Mouse (Mus musculus): Measurements from ENCODE around the gene Ndufa13.

Ndufa13 gene

GRCm38 (mm10) chr8:69911917-69912316 lies 9.6 kb upstream of the Ndufa13 start:
- no peak for DNase-seq (ENCODE audit: low read depth in 2 of 2, low spot score in 2 of 2)

GRCm38 (mm10) chr8:69907106-69907505 lies 4.7 kb upstream of the Ndufa13 start:
- no peak for DNase-seq (ENCODE audit: low read depth in 2 of 2, low spot score in 2 of 2)

DNA sequence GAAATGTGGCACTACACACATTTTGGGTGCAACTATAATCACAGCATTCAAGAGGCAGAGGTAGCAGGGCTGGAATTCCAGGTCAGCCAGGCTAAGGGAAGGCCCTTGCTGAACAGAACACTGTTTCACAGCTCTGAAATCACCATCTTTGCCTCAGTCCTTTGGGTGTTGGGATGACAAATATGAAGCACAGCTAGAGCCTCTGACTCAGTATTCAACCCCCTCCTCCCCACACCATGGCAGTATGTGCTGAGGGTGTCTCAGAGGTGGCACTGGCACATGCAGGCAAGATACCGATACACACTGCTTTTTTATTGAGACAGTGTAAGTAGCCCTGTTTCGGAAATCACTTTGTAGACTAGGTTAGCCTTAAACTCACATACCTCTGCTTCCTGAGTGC lies 3.9 kb upstream of the Ndufa13 start:
- DNase-seq (ENCODE audit: low read depth in 2 of 2, low spot score in 2 of 2), result no peak

DNA sequence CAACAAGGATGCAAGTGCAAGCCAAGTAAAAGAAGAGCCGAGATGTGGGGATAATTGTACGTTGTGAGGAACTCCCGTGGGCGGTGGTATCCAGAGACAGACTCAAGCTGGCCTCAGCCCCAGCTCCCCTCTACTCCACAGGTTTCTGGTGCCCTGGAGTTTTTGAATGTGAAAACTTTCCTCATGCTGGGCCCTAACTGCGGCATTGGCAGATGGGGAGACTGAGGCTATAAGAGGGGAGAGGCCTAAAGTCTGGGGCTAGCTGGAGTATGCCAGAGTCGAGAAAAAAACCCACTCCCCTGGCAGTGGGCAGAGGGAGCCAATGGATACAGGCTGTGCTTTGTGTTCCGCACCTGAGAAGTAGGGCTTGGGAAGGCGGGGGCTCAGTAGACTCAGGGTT lies 1.7 kb upstream of the Ndufa13 start:
- no peak for DNase-seq (ENCODE audit: low read depth in 2 of 2, low spot score in 2 of 2)

DNA sequence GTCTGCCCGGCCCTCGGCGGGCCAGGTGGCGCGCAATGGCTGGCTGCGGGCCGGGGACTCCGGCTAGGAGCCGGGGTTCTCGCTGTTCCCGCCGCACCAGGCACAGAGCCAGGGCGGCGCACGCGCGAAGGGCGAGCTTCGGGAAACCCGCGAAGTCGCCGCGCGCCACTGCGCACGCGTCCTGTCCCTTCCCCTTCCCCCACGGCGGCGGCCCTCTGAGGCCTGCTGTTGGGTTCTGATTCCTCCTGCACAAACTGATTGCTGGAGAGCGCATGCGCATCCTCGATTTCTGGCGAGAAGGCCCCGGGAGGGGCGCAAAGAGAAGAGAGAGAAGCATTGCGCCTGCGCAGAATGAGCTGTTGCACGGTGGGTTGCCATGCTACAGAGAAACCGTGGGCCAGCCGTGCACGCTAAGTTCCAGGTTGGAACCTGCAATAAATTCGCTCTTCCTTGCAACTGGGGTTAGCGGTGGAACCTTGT lies 745 bp upstream of the Ndufa13 start:
- peak; percentile 94 to 95 for DNase-seq (ENCODE audit: low read depth in 2 of 2, low spot score in 2 of 2)

DNA sequence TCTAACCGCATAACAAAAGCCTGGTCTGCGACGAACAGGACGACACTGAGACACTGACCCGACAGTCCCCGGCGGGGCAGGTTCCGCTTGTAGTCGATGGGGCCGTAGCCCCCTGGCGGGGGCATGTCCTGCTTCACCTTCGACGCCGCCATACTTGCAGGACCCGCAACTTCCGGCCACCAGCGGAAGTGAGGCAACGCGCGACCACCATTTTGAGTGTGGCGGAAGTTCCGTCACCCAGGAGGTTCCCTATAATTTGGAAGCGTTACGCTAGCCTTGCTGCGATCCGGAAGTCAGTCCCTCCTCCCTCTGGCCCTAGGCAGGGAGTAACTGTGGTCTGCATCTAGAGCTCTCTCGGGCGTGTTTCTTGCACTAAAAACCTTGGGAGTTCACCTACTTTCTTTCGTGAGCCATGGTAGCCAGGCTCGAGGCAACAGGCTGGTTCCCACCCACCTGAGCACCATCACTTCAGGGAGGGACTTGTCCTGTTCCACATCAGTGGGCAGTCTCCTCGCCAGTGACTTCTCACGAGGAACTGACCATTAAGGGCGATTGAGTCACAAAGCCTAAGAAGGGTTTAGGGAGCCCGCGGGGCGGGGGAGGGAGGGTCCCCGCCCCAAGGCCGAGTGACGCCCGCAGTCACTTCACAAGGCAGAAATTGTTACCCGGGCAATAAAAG lies 735 bp downstream of the Ndufa13 start:
- peak; percentile 95 to 97 for DNase-seq (ENCODE audit: low read depth in 2 of 2, low spot score in 2 of 2)

DNA sequence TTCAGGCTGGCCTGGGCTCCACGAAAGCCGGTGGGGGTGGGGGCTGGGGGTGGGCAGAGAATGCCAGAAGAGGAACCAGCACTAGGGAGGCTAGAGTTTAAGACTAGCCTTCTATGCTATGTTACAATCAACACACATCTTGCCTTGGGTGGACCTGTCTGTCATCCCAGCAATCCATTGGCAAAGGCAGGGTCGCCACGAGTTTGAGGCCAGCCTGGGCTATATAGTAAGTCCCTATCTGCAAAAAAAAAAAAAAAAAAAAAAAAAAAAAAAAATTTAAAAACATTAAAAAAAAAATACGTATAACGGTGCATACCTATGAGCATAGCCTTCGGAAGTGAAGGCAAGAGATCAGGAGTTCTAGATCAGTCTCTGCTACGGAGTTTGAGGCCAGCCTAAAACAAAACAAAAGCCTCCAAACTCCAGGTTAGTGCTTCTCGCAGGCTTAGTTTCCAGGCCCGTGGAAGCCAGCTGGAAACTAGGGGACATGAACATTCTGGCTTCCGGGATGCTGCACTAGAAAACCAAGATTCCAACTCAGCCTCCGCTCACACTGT lies 1.4 kb downstream of the Ndufa13 start:
- DNase-seq (ENCODE audit: low read depth in 2 of 2, low spot score in 2 of 2), result no peak

GRCm38 (mm10) chr8:69899876-69900275 lies 2.5 kb downstream of the Ndufa13 start:
- no peak for DNase-seq (ENCODE audit: low read depth in 2 of 2, low spot score in 2 of 2)

DNA sequence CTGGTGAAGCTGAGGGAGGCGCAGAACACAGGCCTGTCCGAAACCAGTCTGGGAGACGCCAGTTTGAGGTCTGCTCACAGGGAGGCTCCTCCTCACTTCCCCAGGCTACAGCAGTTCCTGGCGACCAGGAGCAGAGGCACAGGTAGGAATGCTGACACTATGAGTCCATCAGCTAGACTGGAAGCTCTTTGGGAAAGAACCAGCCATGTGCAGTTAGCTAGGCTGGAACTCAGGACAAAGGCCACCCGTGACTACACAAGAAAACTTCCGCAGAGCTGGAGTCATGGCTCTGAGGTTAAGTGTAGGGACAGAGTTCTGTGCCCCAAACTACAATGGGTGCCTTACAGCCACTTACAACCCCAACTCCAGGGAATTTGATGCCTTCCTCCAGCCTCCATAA lies 4.5 kb downstream of the Ndufa13 start:
- no peak for DNase-seq (ENCODE audit: low read depth in 2 of 2, low spot score in 2 of 2)

DNA sequence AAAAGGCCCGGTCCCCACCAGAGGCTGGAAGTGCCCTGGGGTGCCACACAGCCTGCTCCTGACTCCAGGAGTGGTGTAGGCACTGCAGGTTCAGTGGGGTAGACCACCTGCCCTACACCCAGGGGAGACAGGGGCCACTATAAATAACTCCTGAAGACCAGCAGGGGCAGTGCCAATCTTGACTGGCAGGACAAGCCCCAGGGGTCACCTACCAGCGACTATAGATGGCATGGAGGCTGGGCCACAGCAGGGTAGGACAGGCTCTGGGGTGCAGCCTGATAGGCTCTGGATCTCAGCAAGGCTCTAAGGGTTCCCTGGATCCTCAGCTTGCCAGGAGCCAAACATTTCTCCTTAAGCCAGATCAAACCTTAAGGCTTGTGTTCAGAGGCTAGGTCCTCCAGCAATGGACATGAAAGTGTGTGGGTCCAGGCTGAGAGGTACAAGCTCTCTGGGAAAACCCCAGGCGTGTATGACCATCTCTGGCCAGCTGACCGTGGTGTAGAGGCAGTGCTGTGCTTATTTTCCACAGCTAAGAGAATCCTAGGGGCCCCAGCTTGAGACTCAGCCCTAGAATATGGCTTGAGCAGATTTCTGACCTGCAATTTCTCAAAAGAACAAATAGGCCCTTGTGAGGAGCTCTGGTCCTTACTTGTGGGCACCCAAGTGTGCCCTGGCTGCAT lies 6.4 kb downstream of the Ndufa13 start:
- DNase-seq (ENCODE audit: low read depth in 2 of 2, low spot score in 2 of 2), result no peak

DNA sequence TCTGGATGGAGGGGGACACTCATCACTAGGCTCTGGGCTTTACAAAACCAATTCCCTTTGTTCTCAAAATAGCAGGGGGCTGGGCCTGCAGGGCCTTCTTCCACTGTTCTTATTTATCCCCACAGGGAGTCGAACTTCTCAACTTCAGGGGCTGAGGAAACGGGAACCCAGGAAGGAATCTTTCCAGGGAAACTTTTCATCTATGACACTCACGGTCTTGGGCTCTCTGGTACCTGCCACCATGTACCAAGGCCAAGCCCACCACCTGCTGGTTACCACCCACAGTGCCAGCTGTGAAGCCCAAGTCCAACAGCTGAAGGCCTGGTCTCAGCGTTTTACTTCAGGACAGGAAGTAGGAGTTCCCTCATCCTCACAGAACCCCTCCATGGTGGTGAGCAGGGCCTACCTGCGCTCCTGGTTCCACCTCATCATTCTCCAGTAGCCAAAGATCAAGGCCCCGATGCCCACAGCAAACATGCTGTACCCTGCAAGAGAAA lies 7.5 kb downstream of the Ndufa13 start:
- no peak for DNase-seq (ENCODE audit: low read depth in 2 of 2, low spot score in 2 of 2)

DNA sequence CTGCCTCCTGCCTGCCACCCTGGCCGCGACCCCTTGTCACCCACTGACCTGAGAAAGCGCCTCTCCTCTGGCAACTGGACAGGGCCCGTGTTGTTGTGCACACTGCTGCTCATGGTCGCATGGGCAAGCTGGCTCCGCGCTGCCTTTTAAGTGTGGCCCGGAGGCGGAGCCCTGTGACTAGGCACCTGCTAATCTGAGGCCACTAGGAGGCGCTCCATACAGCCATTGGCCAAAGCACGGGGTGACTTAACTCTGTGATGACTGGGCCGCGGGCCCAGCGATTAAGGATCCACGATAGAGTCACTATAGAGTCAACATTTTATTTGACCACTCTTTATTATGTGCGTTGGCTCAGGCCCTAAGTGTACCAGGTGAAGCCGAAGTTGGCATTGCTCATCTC lies 8.5 kb downstream of the Ndufa13 start:
- DNase-seq (ENCODE audit: low read depth in 2 of 2, low spot score in 2 of 2), result peak; percentile 53 to 55

GRCm38 (mm10) chr8:69890813-69891241 lies 11.5 kb downstream of the Ndufa13 start:
- DNase-seq (ENCODE audit: low read depth in 2 of 2, low spot score in 2 of 2), result no peak

GRCm38 (mm10) chr8:69888902-69889301 lies 13.5 kb downstream of the Ndufa13 start:
- DNase-seq (ENCODE audit: low read depth in 2 of 2, low spot score in 2 of 2), result no peak

DNA sequence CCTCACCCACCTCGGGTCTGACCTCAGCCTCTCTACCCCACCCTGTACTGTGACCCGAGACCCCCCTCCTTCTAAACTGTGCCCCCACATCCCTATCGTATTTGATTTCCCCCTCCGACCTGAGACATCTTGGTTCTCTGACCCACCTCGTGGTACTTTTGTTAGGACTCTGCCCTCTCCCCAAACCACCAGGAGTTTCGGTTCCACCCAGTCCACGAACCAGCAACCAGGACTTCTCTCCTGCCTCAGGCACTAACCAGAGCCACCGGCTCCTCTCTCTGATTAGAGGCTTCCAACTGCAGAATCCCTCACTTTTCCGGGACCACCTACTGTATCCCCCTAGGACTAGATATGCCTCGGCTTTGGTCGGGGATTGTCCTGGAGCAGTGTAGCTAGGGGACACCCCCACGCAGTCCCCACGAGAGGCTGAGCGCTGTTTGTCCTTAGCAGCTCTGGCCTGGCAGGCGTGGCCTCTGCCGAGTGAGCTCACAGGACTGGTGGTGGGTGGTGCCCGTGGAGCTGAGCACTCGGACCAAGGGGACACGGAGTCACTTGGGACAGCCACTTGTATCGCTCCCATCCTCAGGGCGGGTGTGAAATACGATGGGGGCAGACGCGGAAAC lies 14.0 kb downstream of the Ndufa13 start:
- DNase-seq (ENCODE audit: low read depth in 2 of 2, low spot score in 2 of 2), result no peak

- no peak for DNase-seq (ENCODE audit: low read depth in 2 of 2, low spot score in 2 of 2)
Measured at GRCm38 (mm10) chr8:69887289-69888243, 14.8 kb downstream of the Ndufa13 start, which contains the start of gene Cilp2. Gene Cilp2, minus strand, starts transcription at chr8:69887687.

- no peak for DNase-seq (ENCODE audit: low read depth in 2 of 2, low spot score in 2 of 2)
Measured at GRCm38 (mm10) chr8:69884141-69884540, 18.2 kb downstream of the Ndufa13 start.

DNA sequence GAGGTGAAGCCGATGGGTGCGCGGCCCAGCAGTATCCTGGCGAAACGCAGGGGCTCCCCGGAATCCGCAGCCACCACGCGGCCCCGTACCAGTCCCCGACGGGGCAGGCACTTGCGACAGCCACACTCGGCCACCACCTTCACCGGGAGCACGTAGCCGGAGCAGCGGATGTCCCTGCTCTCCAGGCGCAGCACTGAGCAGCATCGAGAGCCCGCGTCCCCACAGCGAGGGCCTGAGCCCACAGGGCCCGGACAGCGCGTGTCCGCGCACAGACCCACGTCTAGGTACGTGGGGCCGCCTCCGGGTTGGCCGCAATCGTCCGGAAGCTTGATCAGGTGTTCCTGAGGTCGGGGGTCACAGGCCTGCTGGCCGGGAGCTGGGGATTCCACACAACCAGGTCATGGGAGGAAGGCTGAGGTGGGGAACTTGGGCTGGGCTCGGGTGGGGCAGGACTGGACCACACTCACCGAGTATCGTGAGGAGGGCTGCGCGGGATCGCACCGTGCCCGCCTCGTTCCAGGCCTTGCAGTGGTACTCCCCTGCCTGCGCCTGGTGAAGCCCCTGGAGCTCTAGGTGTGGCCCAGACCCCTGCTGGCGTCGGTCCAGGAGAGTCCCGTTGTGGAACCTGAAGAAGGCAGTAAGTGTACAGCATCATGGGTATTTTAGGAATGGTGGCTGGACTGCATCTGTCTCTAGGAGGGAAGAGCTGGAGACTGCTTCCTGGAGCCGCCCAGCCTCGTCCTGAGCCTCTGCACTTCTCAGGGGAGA lies 19.3 kb downstream of the Ndufa13 start:
- no peak for DNase-seq (ENCODE audit: low read depth in 2 of 2, low spot score in 2 of 2)

GRCm38 (mm10) chr8:69882021-69882756 lies 20.2 kb downstream of the Ndufa13 start:
- DNase-seq (ENCODE audit: low read depth in 2 of 2, low spot score in 2 of 2), result no peak
